Mouse (Mus musculus): ENCODE measurements at regions not wholly inside any gene's neighbourhood (a gene's known extent, or its start where the extent isn't known, plus 50 kb on each side); places are given as distances from the start of the nearest gene placed in this dataset.
A peak's percentile ranks its signal among the peaks of the same experiment; 100 is the strongest.

GRCm38 (mm10) chr14:101353009-101353378 lies 152.9 kb upstream of the Prr30 start:
- DNase-seq (ENCODE audit: low spot score) = no peak
- WGBS = 9% methylated on average over 3 of the region's 3 CpGs

GRCm38 (mm10) chr14:101352046-101353008 lies 152.2 kb upstream of the Prr30 start:
- Histone ChIP-seq H3K4me2 (replicated peaks) (peak overlapping the region; percentile 29), H3K4me1 (replicated peaks; ENCODE audit: control insufficient read depth, insufficient read depth, low read length) (peaks cover 20% of the 10 kb centered on the region), H3K9ac (no peak overlapping the region; the same call in 1 of the 2 replicates), H3K36me3 (replicated peaks; ENCODE audit: control insufficient read depth, insufficient read depth) (no peaks in the 10 kb centered on the region), H3K9me3 (ENCODE audit: control insufficient read depth, low read length) (no peaks in the 10 kb centered on the region), H3K4me3 (replicated peaks; ENCODE audit: low read length) (no peak overlapping the region), H3K27me3 (ENCODE audit: control insufficient read depth, insufficient read depth, low read length) (no peaks in the 10 kb centered on the region), H3K27ac (peak overlapping the region; percentile 87)
- WGBS = 5% methylated on average over 6 of the region's 6 CpGs
- DNase-seq (ENCODE audit: low spot score) (peak; percentile 75), ATAC-seq (ENCODE audit: low FRiP score) (peak; percentile 94)

More at GRCm38 (mm10) chr14:101353009-101353378, 152.9 kb upstream of the Prr30 start:
- peak; percentile 37; the same call in 1 of the 2 replicates for ATAC-seq (ENCODE audit: low FRiP score)
- H3K4me1 ChIP-seq (replicated peaks; ENCODE audit: control insufficient read depth, insufficient read depth, low read length) = peaks cover 20% of the 10 kb centered on the region
- H3K36me3 ChIP-seq (replicated peaks; ENCODE audit: control insufficient read depth, insufficient read depth) = no peaks in the 10 kb centered on the region
- no peak overlapping the region for H3K4me3 ChIP-seq (replicated peaks; ENCODE audit: low read length)
- H3K9me3 ChIP-seq (ENCODE audit: control insufficient read depth, low read length) = no peaks in the 10 kb centered on the region
- H3K9ac ChIP-seq = no peak overlapping the region
- peak overlapping the region; percentile 29 for H3K4me2 ChIP-seq (replicated peaks)
- peak overlapping the region; percentile 87 for H3K27ac ChIP-seq
- no peaks in the 10 kb centered on the region for H3K27me3 ChIP-seq (ENCODE audit: control insufficient read depth, insufficient read depth, low read length)

GRCm38 (mm10) chr14:101340331-101340730 lies 140.2 kb upstream of the Prr30 start:
- Histone ChIP-seq H3K27me3 (ENCODE audit: control insufficient read depth, insufficient read depth, low read length) (no peaks in the 10 kb centered on the region), H3K4me3 (replicated peaks; ENCODE audit: low read length) (no peak overlapping the region), H3K4me1 (replicated peaks; ENCODE audit: control insufficient read depth, insufficient read depth, low read length) (no peaks in the 10 kb centered on the region), H3K9ac (no peak overlapping the region), H3K4me2 (replicated peaks) (no peak overlapping the region), H3K27ac (no peak overlapping the region), H3K9me3 (ENCODE audit: control insufficient read depth, low read length) (no peaks in the 10 kb centered on the region), H3K36me3 (replicated peaks; ENCODE audit: control insufficient read depth, insufficient read depth) (no peaks in the 10 kb centered on the region)
- no peak for ATAC-seq (ENCODE audit: low FRiP score)
- no peak for DNase-seq (ENCODE audit: low spot score)
- whole genome bisulfite sequencing = 96% methylated on average over 1 of the region's 1 CpGs

- 35% methylated on average over 4 of the region's 4 CpGs for WGBS
These were observed 131.9 kb upstream of the Prr30 start for GRCm38 (mm10) chr14:101332015-101332414.

GRCm38 (mm10) chr14:101327421-101327820 lies 127.3 kb upstream of the Prr30 start:
- 0 out of 2 replicates have a peak overlapping the region, but pooled peaks have one; percentile 10 for H3K27ac ChIP-seq
- whole genome bisulfite sequencing = 30% methylated on average over 6 of the region's 6 CpGs

More at GRCm38 (mm10) chr14:101332015-101332414, 131.9 kb upstream of the Prr30 start:
- H3K4me3 ChIP-seq (replicated peaks; ENCODE audit: low read length) = no peak overlapping the region
- H3K9ac ChIP-seq = no peak overlapping the region
- no peak overlapping the region for H3K27ac ChIP-seq
- peaks cover 8% of the 10 kb centered on the region; the same call in 1 of the 2 replicates for H3K4me1 ChIP-seq (replicated peaks; ENCODE audit: control insufficient read depth, insufficient read depth, low read length)
- no peaks in the 10 kb centered on the region for H3K9me3 ChIP-seq (ENCODE audit: control insufficient read depth, low read length)
- DNase-seq (ENCODE audit: low spot score) (no peak), ATAC-seq (ENCODE audit: low FRiP score) (peak; percentile 87)
- no peak overlapping the region for H3K4me2 ChIP-seq (replicated peaks)
- H3K36me3 ChIP-seq (replicated peaks; ENCODE audit: control insufficient read depth, insufficient read depth) = no peaks in the 10 kb centered on the region
- H3K27me3 ChIP-seq (ENCODE audit: control insufficient read depth, insufficient read depth, low read length) = no peaks in the 10 kb centered on the region

GRCm38 (mm10) chr14:101326477-101326941 lies 126.4 kb upstream of the Prr30 start:
- DNase-seq (ENCODE audit: low spot score) = peak; percentile 43
- Histone ChIP-seq H3K27me3 (ENCODE audit: control insufficient read depth, insufficient read depth, low read length) (no peaks in the 10 kb centered on the region), H3K4me2 (replicated peaks) (no peak overlapping the region), H3K4me3 (replicated peaks; ENCODE audit: low read length) (no peak overlapping the region), H3K36me3 (replicated peaks; ENCODE audit: control insufficient read depth, insufficient read depth) (no peaks in the 10 kb centered on the region), H3K9ac (no peak overlapping the region), H3K9me3 (ENCODE audit: control insufficient read depth, low read length) (no peaks in the 10 kb centered on the region), H3K27ac (no peak overlapping the region), H3K4me1 (replicated peaks; ENCODE audit: control insufficient read depth, insufficient read depth, low read length) (peaks cover 19% of the 10 kb centered on the region)
- WGBS = 53% methylated on average over 12 of the region's 12 CpGs
- ATAC-seq (ENCODE audit: low FRiP score) = peak; percentile 25; the same call in 1 of the 2 replicates

More at GRCm38 (mm10) chr14:101327421-101327820, 127.3 kb upstream of the Prr30 start:
- DNase-seq (ENCODE audit: low spot score) = peak; percentile 55
- Histone ChIP-seq H3K4me3 (replicated peaks; ENCODE audit: low read length) (no peak overlapping the region), H3K9ac (no peak overlapping the region), H3K4me1 (replicated peaks; ENCODE audit: control insufficient read depth, insufficient read depth, low read length) (peaks cover 19% of the 10 kb centered on the region), H3K27me3 (ENCODE audit: control insufficient read depth, insufficient read depth, low read length) (no peaks in the 10 kb centered on the region), H3K4me2 (replicated peaks) (no peak overlapping the region), H3K9me3 (ENCODE audit: control insufficient read depth, low read length) (no peaks in the 10 kb centered on the region), H3K36me3 (replicated peaks; ENCODE audit: control insufficient read depth, insufficient read depth) (no peaks in the 10 kb centered on the region)
- ATAC-seq (ENCODE audit: low FRiP score) = peak; percentile 82

- Histone ChIP-seq H3K27me3 (ENCODE audit: control insufficient read depth, insufficient read depth, low read length) (no peaks in the 10 kb centered on the region), H3K4me1 (replicated peaks; ENCODE audit: control insufficient read depth, insufficient read depth, low read length) (peaks cover 19% of the 10 kb centered on the region), H3K9me3 (ENCODE audit: control insufficient read depth, low read length) (no peaks in the 10 kb centered on the region), H3K4me3 (replicated peaks; ENCODE audit: low read length) (no peak overlapping the region), H3K27ac (no peak overlapping the region), H3K9ac (no peak overlapping the region), H3K4me2 (replicated peaks) (no peak overlapping the region), H3K36me3 (replicated peaks; ENCODE audit: control insufficient read depth, insufficient read depth) (no peaks in the 10 kb centered on the region)
- WGBS = 90% methylated on average over 6 of the region's 6 CpGs
- DNase-seq (ENCODE audit: low spot score) (no peak), ATAC-seq (ENCODE audit: low FRiP score) (no peak)
These were observed 123.2 kb upstream of the Prr30 start for GRCm38 (mm10) chr14:101323361-101323760.

GRCm38 (mm10) chr14:101307920-101308319 lies 107.8 kb upstream of the Prr30 start:
- no peak for DNase-seq (ENCODE audit: low spot score)
- Histone ChIP-seq H3K27ac (no peak overlapping the region), H3K27me3 (ENCODE audit: control insufficient read depth, insufficient read depth, low read length) (no peaks in the 10 kb centered on the region), H3K9ac (no peak overlapping the region), H3K4me2 (replicated peaks) (no peak overlapping the region), H3K36me3 (replicated peaks; ENCODE audit: control insufficient read depth, insufficient read depth) (no peaks in the 10 kb centered on the region), H3K9me3 (ENCODE audit: control insufficient read depth, low read length) (no peaks in the 10 kb centered on the region), H3K4me1 (replicated peaks; ENCODE audit: control insufficient read depth, insufficient read depth, low read length) (no peaks in the 10 kb centered on the region), H3K4me3 (replicated peaks; ENCODE audit: low read length) (no peak overlapping the region)
- ATAC-seq (ENCODE audit: low FRiP score) = no peak

GRCm38 (mm10) chr14:101304487-101305032 lies 104.4 kb upstream of the Prr30 start:
- 53% methylated on average over 4 of the region's 4 CpGs for WGBS
- no peak for ATAC-seq (ENCODE audit: low FRiP score)

More at GRCm38 (mm10) chr14:101304487-101305032, 104.4 kb upstream of the Prr30 start:
- Histone ChIP-seq H3K9me3 (ENCODE audit: control insufficient read depth, low read length) (no peaks in the 10 kb centered on the region), H3K4me1 (replicated peaks; ENCODE audit: control insufficient read depth, insufficient read depth, low read length) (no peaks in the 10 kb centered on the region), H3K9ac (no peak overlapping the region), H3K4me2 (replicated peaks) (no peak overlapping the region), H3K27me3 (ENCODE audit: control insufficient read depth, insufficient read depth, low read length) (no peaks in the 10 kb centered on the region), H3K36me3 (replicated peaks; ENCODE audit: control insufficient read depth, insufficient read depth) (no peaks in the 10 kb centered on the region), H3K27ac (no peak overlapping the region), H3K4me3 (replicated peaks; ENCODE audit: low read length) (no peak overlapping the region)
- DNase-seq (ENCODE audit: low spot score) = peak; percentile 52

Measured in hindbrain, embryonic 14.5 days (tissue).